Mouse (Mus musculus) adrenal gland, postnatal 0 days (tissue): ENCODE measurements around the gene Dctn3. TPM values are rescaled to one million over a fixed set of nuclear protein-coding genes. Genes with fewer than 3 reads are reported as not detected.

Source experiments
- polyA plus RNA-seq: library from polyadenylated mRNA; unstranded; fragments of >200 nt; fragmentation: Nextera tagmentation; extraction: Ambion mirVana; gene quantifications from 2 replicates; pipeline ENCODE4 v1.2.1, GENCODE M21; 2015

Gene Dctn3
- 192 and 202 TPM in 2 replicates for polyA plus RNA-seq

DNA sequence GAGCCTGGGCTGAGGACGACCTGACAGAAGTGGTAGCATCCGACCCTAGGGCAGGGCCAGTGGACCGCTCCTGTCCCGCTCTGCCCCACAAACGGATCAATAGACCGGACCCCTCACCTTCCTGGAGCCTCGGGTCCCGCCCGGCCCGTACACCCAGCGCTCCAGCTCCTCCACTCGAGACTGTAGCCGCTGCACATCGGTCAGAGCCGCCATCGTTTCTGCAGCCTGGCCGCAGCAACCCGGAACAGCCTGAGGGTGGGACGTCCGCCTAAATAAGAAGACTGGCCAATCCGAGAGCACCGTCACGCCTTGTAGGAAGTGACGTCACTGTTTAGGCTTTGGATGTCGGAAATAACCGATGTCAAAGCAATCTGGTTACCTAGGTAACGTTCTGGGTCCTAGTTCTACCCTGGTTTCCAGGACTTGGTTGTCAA is at the start of gene Dctn3:
Gene Dctn3, minus strand, starts transcription at position 253 of the 434 bp plus-strand sequence.

DNA sequence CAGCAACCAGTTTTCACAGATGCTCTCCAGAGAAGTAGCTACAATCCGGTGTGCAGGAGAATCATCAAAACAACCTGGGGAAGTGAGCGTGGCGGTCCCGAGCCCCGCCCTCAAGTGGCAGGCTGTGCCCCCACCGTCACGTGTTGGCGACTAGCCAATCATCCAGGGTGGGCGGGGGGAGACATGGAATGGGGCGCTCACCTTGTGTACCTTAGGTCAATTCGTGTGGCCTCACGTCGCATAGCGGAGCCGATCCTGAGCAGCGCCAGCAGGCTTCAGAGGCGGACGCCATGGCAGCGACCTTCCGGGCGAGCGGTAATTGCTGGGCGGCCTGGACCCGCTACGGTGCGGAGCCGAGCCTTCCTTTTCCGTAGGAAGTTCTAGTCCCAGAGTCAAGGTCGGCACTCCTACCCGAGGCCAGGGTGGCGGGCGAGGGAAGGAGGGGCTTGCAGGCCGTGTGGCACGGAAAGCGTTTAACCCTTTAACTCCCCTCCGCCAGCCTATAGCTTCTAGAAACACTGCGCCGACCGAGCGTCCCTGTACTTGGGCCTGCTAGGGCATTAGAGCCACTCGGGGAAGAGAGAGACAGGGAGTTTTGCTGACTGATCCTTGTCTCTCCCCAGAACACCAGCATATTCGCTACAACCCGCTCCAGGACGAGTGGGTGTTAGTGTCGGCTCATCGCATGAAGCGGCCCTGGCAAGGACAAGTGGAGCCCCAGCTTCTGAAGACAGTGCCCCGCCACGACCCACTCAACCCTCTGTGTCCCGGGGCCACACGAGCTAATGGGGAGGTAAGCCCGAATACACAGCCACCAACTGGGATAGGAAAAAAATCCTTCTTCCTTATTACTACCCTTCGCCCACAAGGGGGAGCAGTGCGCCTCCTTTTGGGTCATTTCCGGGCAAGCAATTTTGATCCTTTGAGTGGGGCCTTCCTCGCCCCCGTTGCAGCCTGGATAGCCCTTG is 32.7 kb upstream of the Dctn3 start, which contains the start of gene Sigmar1:
Gene Sigmar1, minus strand, starts transcription at position 820 of the 968 bp plus-strand sequence.

DNA sequence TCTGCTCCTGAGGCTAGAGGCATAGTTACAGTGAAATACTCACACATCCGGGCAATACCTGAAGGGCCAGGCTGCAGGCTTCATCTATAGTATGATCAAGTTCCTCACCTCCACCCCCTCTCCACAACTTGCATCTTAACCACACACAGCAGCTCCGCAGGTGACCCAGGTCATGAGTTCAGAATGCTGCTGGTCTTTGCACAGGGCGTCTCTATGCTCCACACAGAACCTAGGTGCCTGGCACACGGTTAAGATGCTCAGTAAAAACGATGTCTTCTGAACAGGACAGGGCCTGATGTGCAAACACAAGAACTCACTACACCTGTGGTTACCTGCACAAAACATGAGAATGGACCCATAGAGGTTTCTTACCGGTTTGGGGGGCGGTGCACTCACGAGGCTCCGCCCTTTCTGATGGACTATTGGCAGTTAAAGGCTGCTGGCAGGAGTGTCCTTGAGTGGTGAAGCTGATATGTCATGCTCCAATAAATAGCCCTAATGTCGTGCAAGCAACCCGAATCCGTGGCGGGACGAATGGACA is 31.9 kb upstream of the Dctn3 start, which contains the start of gene Galt:
Gene Galt, plus strand, starts transcription at position 432 of the 541 bp plus-strand sequence.

DNA sequence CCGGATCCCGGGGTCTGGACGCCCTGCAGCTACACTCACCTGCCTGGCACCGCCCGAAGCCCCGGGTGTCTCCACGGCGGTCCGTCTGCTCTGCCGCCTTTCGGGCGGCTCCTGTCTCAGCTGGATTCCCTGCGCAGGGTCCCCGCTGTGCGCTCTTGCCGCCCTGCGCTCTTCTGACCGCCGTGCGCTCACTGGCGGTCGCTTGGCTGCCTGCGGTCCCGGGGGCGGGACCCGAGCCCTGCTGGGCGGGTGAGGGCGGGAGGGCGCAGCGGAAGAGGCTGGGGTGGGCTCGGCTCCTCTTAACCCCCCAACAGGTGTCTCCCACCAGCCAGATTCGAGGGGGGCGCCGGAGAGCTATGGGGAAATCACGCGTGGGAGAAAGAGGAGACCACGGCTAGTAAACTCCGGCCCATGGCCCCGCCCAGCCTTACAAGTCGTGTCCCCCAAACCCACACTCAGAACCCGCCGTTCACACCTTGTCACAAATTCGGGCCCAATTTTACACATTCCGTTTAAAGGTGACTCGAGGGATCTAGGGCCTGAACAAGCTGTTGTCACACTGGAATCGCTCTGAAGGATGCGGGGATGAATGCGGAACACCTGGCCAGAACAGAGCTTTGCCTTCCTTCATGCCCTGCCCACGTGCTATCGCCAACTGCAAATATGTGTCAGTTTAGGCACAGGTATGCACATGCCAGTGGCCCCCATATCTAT is 8.2 kb upstream of the Dctn3 start, which contains the start of gene Arid3c:
Gene Arid3c, minus strand, starts transcription at position 91 of the 714 bp plus-strand sequence.

DNA sequence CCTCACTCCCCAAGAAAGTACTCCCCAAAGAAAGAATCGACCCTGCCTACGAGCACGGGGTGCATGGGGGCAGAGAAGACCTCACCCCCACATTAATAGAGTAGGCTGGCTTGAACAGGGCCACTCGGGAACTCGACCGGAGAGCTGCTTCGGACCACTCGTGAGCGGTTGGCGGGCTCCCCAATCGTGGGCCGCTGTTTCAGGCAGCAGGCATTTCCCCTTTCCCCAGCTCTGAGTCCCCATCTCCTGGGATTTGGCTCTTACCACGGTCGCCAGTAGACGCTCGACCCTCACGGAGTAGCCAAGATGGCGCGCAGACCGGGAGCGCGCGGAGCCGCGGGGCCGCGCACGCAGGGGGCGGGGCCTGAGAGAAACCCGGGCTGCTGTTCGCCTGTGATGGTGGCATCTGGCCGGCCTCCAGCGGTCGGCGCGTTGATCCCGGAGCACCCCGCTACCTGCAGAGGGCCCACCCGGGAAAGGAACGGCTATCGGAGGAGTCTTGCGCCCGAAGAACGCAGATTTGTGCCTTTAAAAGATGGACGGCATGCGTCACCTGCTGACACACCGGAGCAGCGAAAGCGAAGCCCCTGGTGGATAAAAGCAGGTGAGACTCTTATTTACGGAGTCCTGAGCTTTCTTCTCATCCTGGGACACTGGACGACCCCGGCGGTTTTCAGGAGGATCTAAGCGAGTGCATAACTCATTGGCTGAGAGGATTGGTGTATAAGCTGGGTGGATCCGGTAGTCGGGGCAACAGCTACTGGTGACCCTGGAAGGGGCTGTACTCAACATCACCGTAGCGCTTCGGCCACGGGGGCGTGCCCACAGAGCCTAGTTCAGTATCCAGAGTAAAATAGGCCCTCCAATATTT is 9.5 kb downstream of the Dctn3 start, which contains the start of gene Rpp25l:
Gene Rpp25l, minus strand, starts transcription at position 338 of the 871 bp plus-strand sequence.

DNA sequence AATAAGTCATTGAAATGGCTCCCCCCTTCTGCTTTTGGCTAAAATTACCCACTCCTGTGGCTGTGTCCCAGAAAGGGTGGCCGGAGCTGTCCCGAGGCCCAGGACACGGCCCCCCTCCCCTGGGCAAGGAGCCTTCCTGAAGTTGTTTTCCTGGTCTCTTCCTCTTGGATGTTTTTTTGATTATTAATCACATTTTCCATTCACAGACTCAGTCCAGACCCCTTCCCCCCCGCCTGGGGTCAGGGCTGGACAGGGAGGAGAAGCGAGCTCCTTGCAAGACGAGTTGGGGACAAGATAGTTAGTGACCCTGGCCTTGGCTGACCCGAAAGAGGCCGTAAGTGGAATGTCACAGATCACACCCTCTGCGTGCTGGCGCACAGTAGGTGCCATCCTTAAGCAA is 23.2 kb downstream of the Dctn3 start, which contains the start of gene Il11ra1:
Gene Il11ra1, plus strand, starts transcription at position 207 of the 400 bp plus-strand sequence.

DNA sequence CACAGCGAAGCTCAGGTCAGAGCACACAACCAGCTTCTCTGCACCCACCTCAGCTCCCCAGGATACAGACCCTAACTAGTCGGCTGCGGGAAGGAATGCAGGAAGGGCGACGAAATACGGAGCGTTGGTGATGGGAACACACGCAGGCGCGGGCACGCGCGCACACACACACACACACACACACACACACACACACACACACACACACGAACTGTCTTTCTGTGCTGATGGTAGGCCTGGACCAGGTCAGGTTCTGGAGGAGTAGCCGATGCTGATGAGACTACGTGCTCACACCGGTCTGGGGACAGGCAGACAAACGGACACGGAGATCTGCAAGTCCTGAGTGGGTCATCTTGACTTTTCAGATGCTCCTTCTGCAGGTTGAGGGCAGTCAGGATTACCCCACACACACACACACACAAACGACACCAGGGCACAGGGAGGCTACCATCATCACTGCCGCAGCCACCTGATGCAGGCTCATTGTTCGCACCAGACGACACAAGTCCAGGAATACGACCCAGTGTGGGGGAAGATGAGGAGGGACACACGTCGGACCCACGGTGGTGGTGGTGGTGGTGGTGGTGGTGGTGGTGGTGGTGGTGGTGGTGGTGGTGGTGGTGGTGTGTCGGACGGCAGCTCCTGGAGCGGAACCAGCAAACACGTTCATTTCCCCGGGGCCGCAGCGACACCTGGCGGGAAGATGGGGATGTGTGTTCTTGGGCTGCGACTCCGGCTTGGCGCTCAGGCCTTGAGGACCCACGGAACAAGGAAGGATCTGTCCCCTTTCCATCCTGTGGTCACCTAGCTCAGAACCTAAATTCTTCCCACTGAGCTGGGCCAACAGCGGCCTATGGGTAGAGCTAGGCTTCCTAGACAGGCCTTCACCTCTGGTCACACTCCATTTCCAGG is 25.8 kb downstream of the Dctn3 start, which contains the start of gene Cntfr:
Gene Cntfr, minus strand, starts transcription at position 160 of the 912 bp plus-strand sequence.

Other genes starting within 250 kb of the Dctn3 start
- 4.2 and 6.0 TPM in 2 replicates for gene AI464131, start 220.1 kb downstream of the Dctn3 start, polyA plus RNA-seq
- 0.41 and 1.2 TPM in 2 replicates for gene 1110017D15Rik, start 205.8 kb downstream of the Dctn3 start, polyA plus RNA-seq
- 3.8 and 6.3 TPM in 2 replicates for gene Fam219a, start 153.6 kb downstream of the Dctn3 start, polyA plus RNA-seq
- gene Dnaic1, start 153.4 kb downstream of the Dctn3 start, polyA plus RNA-seq, result 0.76 and 1.5 TPM in 2 replicates
- gene Enho, start 82.8 kb downstream of the Dctn3 start, polyA plus RNA-seq, result 14.2 and 24.3 TPM in 2 replicates
- gene Cntfr, start 26.1 kb downstream of the Dctn3 start, polyA plus RNA-seq, result 10.2 and 20.2 TPM in 2 replicates
- 170 and 228 TPM in 2 replicates for gene Il11ra1, start 23.2 kb downstream of the Dctn3 start, polyA plus RNA-seq
- gene Rpp25l, start 9.6 kb downstream of the Dctn3 start, polyA plus RNA-seq, result 43.9 and 57.0 TPM in 2 replicates
- gene Arid3c, start 8.0 kb upstream of the Dctn3 start, polyA plus RNA-seq, result 0.07 TPM in 1 of 2 replicates, not detected in the other
- gene Galt, start 32.1 kb upstream of the Dctn3 start, polyA plus RNA-seq, result 37.9 and 56.4 TPM in 2 replicates
- 50.5 and 75.3 TPM in 2 replicates for gene Sigmar1, start 33.0 kb upstream of the Dctn3 start, polyA plus RNA-seq
- 83.8 and 137 TPM in 2 replicates for gene Ccl27a, start 51.1 kb upstream of the Dctn3 start, polyA plus RNA-seq
- 1.1 TPM in 1 of 2 replicates, not detected in the other for gene Gm21541, start 180.4 kb upstream of the Dctn3 start, polyA plus RNA-seq
- 4.6 and 13.9 TPM in 2 replicates for gene Gm20878, start 218.4 kb upstream of the Dctn3 start, polyA plus RNA-seq
- 0.37 and 0.43 TPM in 2 replicates for gene Fam205a4, start 242.9 kb upstream of the Dctn3 start, polyA plus RNA-seq